Mouse (Mus musculus) heart, embryonic 16.5 days (tissue): Measurements from ENCODE around the gene Smok3a. TPM values are rescaled to one million over a fixed set of nuclear protein-coding genes. Genes with fewer than 3 reads are reported as not detected.
"Not testable (repeated sequence)": the region's sequence is repeated elsewhere in the genome, so short reads cannot be mapped to it uniquely, and the experiment has no call there.

Experiments used
- ATAC-seq: fragments of 200-750 bp; cut with Nextera tagmentation; replicated peaks from 2 replicates; pipeline ENCODE4 v1.8.0; 2017; ENCODE audit warnings: moderate number of reproducible peaks; ENCODE audit not compliant: insufficient read depth, low FRiP score; ENCODE audit errors: extremely low read depth
- H3K27ac ChIP-seq: fragments of 300-500 bp; sonication (generic); 2 replicates; pipeline ENCODE4 v1.5.1; 2014; ENCODE audit warnings: mild to moderate bottlenecking, low read length, control low read depth, moderate library complexity
- H3K27me3 ChIP-seq: fragments of 300-500 bp; sonication (generic); 2 replicates; pipeline ENCODE4 v1.6.1; 2014; ENCODE audit warnings: low read length, mixed read lengths; ENCODE audit not compliant: control insufficient read depth, insufficient read depth
- H3K36me3 ChIP-seq: fragments of 300-500 bp; sonication (generic); 2 replicates; pipeline ENCODE4 v1.6.1; 2014; ENCODE audit not compliant: control insufficient read depth, insufficient read depth
- H3K4me1 ChIP-seq: fragments of 300-500 bp; sonication (generic); 2 replicates; pipeline ENCODE4 v1.6.1; 2014; ENCODE audit warnings: low read length, mixed read lengths; ENCODE audit not compliant: control insufficient read depth, insufficient read depth
- H3K4me2 ChIP-seq: fragments of 300-500 bp; sonication (generic); 2 replicates; pipeline ENCODE4 v1.6.1; 2014; ENCODE audit warnings: low read depth, mild to moderate bottlenecking, control low read depth, low read length
- H3K4me3 ChIP-seq: fragments of 300-500 bp; sonication (generic); 2 replicates; pipeline ENCODE4 v1.5.1; 2014; ENCODE audit warnings: mild to moderate bottlenecking, control low read depth, low read length
- H3K9ac ChIP-seq: fragments of 300-500 bp; sonication (generic); 2 replicates; pipeline ENCODE4 v1.6.1; 2014; ENCODE audit warnings: low read length, control low read depth
- H3K9me3 ChIP-seq: fragments of 300-500 bp; sonication (generic); replicated peaks from 2 replicates; pipeline ENCODE4 v1.6.1; 2016; ENCODE audit warnings: low read length; ENCODE audit not compliant: control insufficient read depth
- WGBS: fragments of 180-500 bp; shearing (Covaris S2); extraction: QIAGEN DNeasy Blood & Tissue Kit; methylation state at CpG from one replicate; pipeline ENCODE4 v1.1.7; 2014; 5-methylcytosine and 5-hydroxymethylcytosine counted together
- polyA plus RNA-seq: library from polyadenylated mRNA; unstranded; fragments of >200 nt; fragmentation: Nextera tagmentation; extraction: Ambion mirVana; gene quantifications from 2 replicates; pipeline ENCODE4 v1.2.1, GENCODE M21; 2015

The Smok3a gene
- polyA plus RNA-seq, 1 experiment from 2014 or later, result not detected

GRCm38 (mm10) chr5:138009437-138009836 is 11.6 kb upstream of the Smok3a start:
- 85% methylated on average over 5 of the region's 5 CpGs for WGBS
- H3K27me3 ChIP-seq, result no peaks in the 10 kb centered on the region
- H3K9ac ChIP-seq, result no peak overlapping the region
- H3K9me3 ChIP-seq, result 0 out of 2 replicates have a peak, but pooled peaks cover 2% of the 10 kb centered on the region
- no peaks in the 10 kb centered on the region for H3K4me1 ChIP-seq
- H3K4me3 ChIP-seq, result no peak overlapping the region
- ATAC-seq, result no peak
- H3K27ac ChIP-seq, result no peak overlapping the region
- no peaks in the 10 kb centered on the region for H3K36me3 ChIP-seq
- no peak overlapping the region for H3K4me2 ChIP-seq

- ATAC-seq, result no peak
- Histone ChIP-seq H3K9ac (no peak overlapping the region), H3K36me3 (no peaks in the 10 kb centered on the region), H3K27ac (no peak overlapping the region), H3K9me3 (0 out of 2 replicates have a peak, but pooled peaks cover 2% of the 10 kb centered on the region), H3K27me3 (no peaks in the 10 kb centered on the region), H3K4me1 (no peaks in the 10 kb centered on the region), H3K4me2 (no peak overlapping the region), H3K4me3 (no peak overlapping the region)
- 75% methylated on average over 5 of the region's 5 CpGs for WGBS
Measured at GRCm38 (mm10) chr5:138012382-138012781, 8.7 kb upstream of the Smok3a start.

GRCm38 (mm10) chr5:138016530-138016929 is 4.5 kb upstream of the Smok3a start:
- no peak overlapping the region for H3K27ac ChIP-seq
- WGBS, result 76% methylated on average over 2 of the region's 2 CpGs
- H3K36me3 ChIP-seq, result no peaks in the 10 kb centered on the region
- H3K9ac ChIP-seq, result no peak overlapping the region
- H3K4me1 ChIP-seq, result no peaks in the 10 kb centered on the region
- H3K4me2 ChIP-seq, result no peak overlapping the region
- H3K4me3 ChIP-seq, result no peak overlapping the region
- no peaks in the 10 kb centered on the region for H3K9me3 ChIP-seq
- no peaks in the 10 kb centered on the region for H3K27me3 ChIP-seq
- no peak for ATAC-seq

- no peaks in the 10 kb centered on the region for H3K4me1 ChIP-seq
- no peaks in the 10 kb centered on the region for H3K36me3 ChIP-seq
- H3K9ac ChIP-seq, result no peak overlapping the region
- no peak overlapping the region for H3K4me2 ChIP-seq
- no peaks in the 10 kb centered on the region for H3K9me3 ChIP-seq
- H3K27me3 ChIP-seq, result no peaks in the 10 kb centered on the region
- ATAC-seq, result no peak
- no peak overlapping the region for H3K4me3 ChIP-seq
- H3K27ac ChIP-seq, result no peak overlapping the region
Measured at GRCm38 (mm10) chr5:138016997-138017396, 4.1 kb upstream of the Smok3a start.

- ATAC-seq, H3K4me2 ChIP-seq, H3K27me3 ChIP-seq, H3K27ac ChIP-seq, H3K36me3 ChIP-seq, H3K4me3 ChIP-seq, H3K9ac ChIP-seq, H3K4me1 ChIP-seq, H3K9me3 ChIP-seq: not testable (repeated sequence)
- WGBS, result 77% methylated on average over 3 of the region's 4 CpGs
Measured at GRCm38 (mm10) chr5:138019577-138019976, 1.5 kb upstream of the Smok3a start.

- not testable (repeated sequence) for ATAC-seq, H3K4me3 ChIP-seq, H3K27ac ChIP-seq, H3K9ac ChIP-seq, H3K4me2 ChIP-seq, H3K36me3 ChIP-seq, H3K9me3 ChIP-seq, H3K4me1 ChIP-seq, H3K27me3 ChIP-seq
- no CpG with 5 or more reads among the region's 5 CpGs for WGBS
Measured at GRCm38 (mm10) chr5:138052894-138053293, 31.8 kb downstream of the Smok3a start, which contains the start of gene Smok3c. TSS of gene Smok3c (plus strand) at chr5:138053194.

- WGBS, result 80% methylated on average over 4 of the region's 4 CpGs
- H3K4me1 ChIP-seq, result no peaks in the 10 kb centered on the region
- ATAC-seq, result no peak
- no peaks in the 10 kb centered on the region for H3K27me3 ChIP-seq
- H3K4me2 ChIP-seq, result no peak overlapping the region
- H3K36me3 ChIP-seq, result no peaks in the 10 kb centered on the region
- H3K9me3 ChIP-seq, result no peaks in the 10 kb centered on the region
- no peak overlapping the region for H3K9ac ChIP-seq
- H3K27ac ChIP-seq, result no peak overlapping the region
- no peak overlapping the region for H3K4me3 ChIP-seq
Measured at GRCm38 (mm10) chr5:138073803-138074202, 52.7 kb downstream of the Smok3a start.

GRCm38 (mm10) chr5:138075684-138076083 is 54.6 kb downstream of the Smok3a start:
- Histone ChIP-seq H3K27ac (no peak overlapping the region), H3K4me1 (no peaks in the 10 kb centered on the region), H3K4me3 (no peak overlapping the region), H3K9ac (no peak overlapping the region), H3K4me2 (no peak overlapping the region), H3K9me3 (no peaks in the 10 kb centered on the region), H3K36me3 (no peaks in the 10 kb centered on the region), H3K27me3 (no peaks in the 10 kb centered on the region)
- ATAC-seq, result no peak
- 67% methylated on average over 3 of the region's 3 CpGs for WGBS

GRCm38 (mm10) chr5:138076148-138076547 is 55.1 kb downstream of the Smok3a start:
- Histone ChIP-seq H3K9ac (no peak overlapping the region), H3K27ac (no peak overlapping the region), H3K36me3 (no peaks in the 10 kb centered on the region), H3K9me3 (no peaks in the 10 kb centered on the region), H3K4me3 (no peak overlapping the region), H3K4me1 (no peaks in the 10 kb centered on the region), H3K27me3 (no peaks in the 10 kb centered on the region), H3K4me2 (no peak overlapping the region)
- 51% methylated on average over 2 of the region's 2 CpGs for WGBS
- no peak for ATAC-seq

GRCm38 (mm10) chr5:138080456-138080855 is 59.4 kb downstream of the Smok3a start:
- ATAC-seq, result no peak
- Histone ChIP-seq H3K36me3 (no peaks in the 10 kb centered on the region), H3K9me3 (no peaks in the 10 kb centered on the region), H3K4me2 (no peak overlapping the region), H3K27ac (no peak overlapping the region), H3K4me1 (no peaks in the 10 kb centered on the region), H3K9ac (no peak overlapping the region), H3K27me3 (no peaks in the 10 kb centered on the region), H3K4me3 (no peak overlapping the region)
- 79% methylated on average over 5 of the region's 5 CpGs for WGBS
